Mouse (Mus musculus) kidney, postnatal 0 days (tissue): ENCODE results near the gene 4930451I11Rik. TPM values are rescaled to one million over a fixed set of nuclear protein-coding genes. Genes with fewer than 3 reads are reported as not detected.
A peak's percentile ranks its signal among the peaks of the same experiment; 100 is the strongest.

Experiments used
- ATAC-seq: fragments of 200-750 bp; cut with Nextera tagmentation; replicated peaks from 2 replicates; pipeline ENCODE4 v1.8.0; 2017; ENCODE audit warnings: low read depth, moderate number of reproducible peaks, moderate TSS enrichment, moderate library complexity; ENCODE audit not compliant: low FRiP score
- DNase-seq: peaks from one replicate; pipeline ENCODE4 v3.0.0-alpha.2; 2016; ENCODE audit warnings: low spot score
- H3K27ac ChIP-seq: fragments of 300-500 bp; sonication (generic); 2 replicates; pipeline ENCODE4 v1.5.1; 2014; ENCODE audit warnings: mild to moderate bottlenecking
- H3K27me3 ChIP-seq: fragments of 300-500 bp; sonication (generic); 2 replicates; pipeline ENCODE4 v1.6.1; 2014; ENCODE audit warnings: low read length, mixed read lengths; ENCODE audit not compliant: insufficient read depth
- H3K36me3 ChIP-seq: fragments of 300-500 bp; sonication (generic); 2 replicates; pipeline ENCODE4 v1.6.1; 2014; ENCODE audit warnings: low read length, mixed read lengths; ENCODE audit not compliant: insufficient read depth
- H3K4me1 ChIP-seq: fragments of 300-500 bp; sonication (generic); replicated peaks from 2 replicates; pipeline ENCODE4 v1.6.1; 2014; ENCODE audit warnings: antibody characterized with exemption, low read length, mixed read lengths; ENCODE audit not compliant: insufficient read depth
- H3K4me2 ChIP-seq: fragments of 300-500 bp; sonication (generic); 2 replicates; pipeline ENCODE4 v1.6.1; 2014; ENCODE audit warnings: mild to moderate bottlenecking, low read length, moderate library complexity, mixed read lengths
- H3K4me3 ChIP-seq: fragments of 300-500 bp; sonication (generic); replicated peaks from 2 replicates; pipeline ENCODE4 v1.5.1; 2014; ENCODE audit warnings: low read depth, low read length
- H3K9ac ChIP-seq: fragments of 300-500 bp; sonication (generic); 2 replicates; pipeline ENCODE4 v1.6.1; 2014; ENCODE audit warnings: low read depth, low read length
- H3K9me3 ChIP-seq: fragments of 300-500 bp; sonication (generic); replicated peaks from 2 replicates; pipeline ENCODE4 v1.6.1; 2016; ENCODE audit warnings: low read length, inconsistent platforms, mixed read lengths
- CTCF ChIP-seq: IDR thresholded peaks from 2 replicates; pipeline ENCODE4 v1.5.1; 2016; ENCODE audit warnings: antibody characterized with exemption, low read depth, mild to moderate bottlenecking, moderate library complexity
- WGBS: fragments of 180-500 bp; shearing (Covaris S2); extraction: QIAGEN DNeasy Blood & Tissue Kit; methylation state at CpG from one replicate; pipeline ENCODE4 v1.1.7; 2014; 5-methylcytosine and 5-hydroxymethylcytosine counted together
- polyA plus RNA-seq: library from polyadenylated mRNA; unstranded; fragments of >200 nt; fragmentation: Nextera tagmentation; extraction: Ambion mirVana; gene quantifications from 2 replicates; pipeline ENCODE4 v1.2.1, GENCODE M21; 2015

The 4930451I11Rik gene
- polyA plus RNA-seq, 1 experiment from 2014 or later: 0.37 TPM

GRCm38 (mm10) chr7:126847116-126847420 lies 15.6 kb upstream of the 4930451I11Rik start, which contains the start of gene Doc2a:
Gene Doc2a, plus strand, starts transcription at chr7:126847416.
- Histone ChIP-seq H3K4me3 (peak within 1 kb of the TSS; percentile 59), H3K27me3 (peaks cover 10% of the 10 kb centered on the region; the same call in 1 of the 2 replicates), H3K36me3 (peaks cover under 1% of the 10 kb centered on the region; the same call in 1 of the 2 replicates), H3K27ac (no peak within 1 kb of the TSS), H3K4me2 (peak within 1 kb of the TSS; percentile 99), H3K9ac (peak within 1 kb of the TSS; percentile 62), H3K9me3 (no peaks in the 10 kb centered on the region), H3K4me1 (0 out of 2 replicates have a peak, but pooled peaks cover 9% of the 10 kb centered on the region)
- DNase-seq (no peak), ATAC-seq (no peak)
- 32% methylated on average over 4 of the region's 4 CpGs for WGBS
- TF ChIP-seq CTCF: no peak

- no peak overlapping the region for H3K4me3 ChIP-seq
- H3K36me3 ChIP-seq: no peaks in the 10 kb centered on the region
- 0 out of 2 replicates have a peak, but pooled peaks cover 6% of the 10 kb centered on the region for H3K4me1 ChIP-seq
- H3K9me3 ChIP-seq: no peaks in the 10 kb centered on the region
- H3K27me3 ChIP-seq: peaks cover 10% of the 10 kb centered on the region; the same call in 1 of the 2 replicates
- H3K9ac ChIP-seq: no peak overlapping the region
- H3K27ac ChIP-seq: no peak overlapping the region
- TF ChIP-seq CTCF: no peak
- ATAC-seq: no peak
- WGBS: 79% methylated on average over 2 of the region's 2 CpGs
- DNase-seq: no peak
- no peak overlapping the region for H3K4me2 ChIP-seq
Measured at GRCm38 (mm10) chr7:126845516-126845915, 14.1 kb upstream of the 4930451I11Rik start.

- Histone ChIP-seq H3K9me3 (no peaks in the 10 kb centered on the region), H3K27me3 (peaks cover 6% of the 10 kb centered on the region; the same call in 1 of the 2 replicates), H3K36me3 (no peaks in the 10 kb centered on the region), H3K4me1 (0 out of 2 replicates have a peak, but pooled peaks cover 6% of the 10 kb centered on the region), H3K9ac (no peak overlapping the region), H3K4me2 (no peak overlapping the region), H3K4me3 (no peak overlapping the region), H3K27ac (no peak overlapping the region)
- ATAC-seq (no peak), DNase-seq (no peak)
- no peak for TF ChIP-seq CTCF
- 80% methylated on average over 9 of the region's 9 CpGs for WGBS
Measured at GRCm38 (mm10) chr7:126843276-126843675, 11.8 kb upstream of the 4930451I11Rik start.

- no peaks in the 10 kb centered on the region for H3K36me3 ChIP-seq
- no peak overlapping the region for H3K9ac ChIP-seq
- TF ChIP-seq CTCF: no peak
- H3K4me3 ChIP-seq: no peak overlapping the region
- H3K4me1 ChIP-seq: no peaks in the 10 kb centered on the region; the same call in 1 of the 2 replicates
- H3K4me2 ChIP-seq: no peak overlapping the region
- no peak overlapping the region for H3K27ac ChIP-seq
- ATAC-seq: no peak
- H3K27me3 ChIP-seq: no peaks in the 10 kb centered on the region
- H3K9me3 ChIP-seq: no peaks in the 10 kb centered on the region
- WGBS: 91% methylated on average over 1 of the region's 1 CpGs
- no peak for DNase-seq
Measured at GRCm38 (mm10) chr7:126833294-126833693, 1.9 kb upstream of the 4930451I11Rik start.

GRCm38 (mm10) chr7:126832036-126832598 lies 678 bp upstream of the 4930451I11Rik start:
- WGBS: 4% methylated on average over 21 of the region's 21 CpGs
- H3K4me2 ChIP-seq: peak overlapping the region; percentile 55
- ATAC-seq: peak; percentile 83
- H3K36me3 ChIP-seq: no peaks in the 10 kb centered on the region
- peak; percentile 91 for TF ChIP-seq CTCF
- DNase-seq: peak; percentile 90
- peak overlapping the region; percentile 31; the same call in 1 of the 2 replicates for H3K4me3 ChIP-seq
- 0 out of 2 replicates have a peak overlapping the region, but pooled peaks have one; percentile 25 for H3K27ac ChIP-seq
- no peaks in the 10 kb centered on the region for H3K9me3 ChIP-seq
- H3K27me3 ChIP-seq: no peaks in the 10 kb centered on the region
- 0 out of 2 replicates have a peak overlapping the region, but pooled peaks have one; percentile 37 for H3K9ac ChIP-seq
- H3K4me1 ChIP-seq: no peaks in the 10 kb centered on the region; the same call in 1 of the 2 replicates

- no peak overlapping the region for H3K4me3 ChIP-seq
- ATAC-seq (no peak), DNase-seq (no peak)
- peaks cover 4% of the 10 kb centered on the region; the same call in 1 of the 2 replicates for H3K4me1 ChIP-seq
- no peak for TF ChIP-seq CTCF
- no peak overlapping the region for H3K27ac ChIP-seq
- no peaks in the 10 kb centered on the region for H3K27me3 ChIP-seq
- H3K9ac ChIP-seq: no peak overlapping the region
- no peaks in the 10 kb centered on the region for H3K36me3 ChIP-seq
- H3K9me3 ChIP-seq: no peaks in the 10 kb centered on the region
- WGBS: 68% methylated on average over 5 of the region's 5 CpGs
- H3K4me2 ChIP-seq: no peak overlapping the region
Measured at GRCm38 (mm10) chr7:126825952-126826351, 5.5 kb downstream of the 4930451I11Rik start.

- no peak for ATAC-seq
Measured at GRCm38 (mm10) chr7:126825403-126825802, 6.0 kb downstream of the 4930451I11Rik start.

More at GRCm38 (mm10) chr7:126825403-126825802, 6.0 kb downstream of the 4930451I11Rik start:
- no peaks in the 10 kb centered on the region for H3K9me3 ChIP-seq
- TF ChIP-seq CTCF: no peak
- 21% methylated on average over 8 of the region's 8 CpGs for WGBS
- H3K4me2 ChIP-seq: no peak overlapping the region
- no peak overlapping the region for H3K9ac ChIP-seq
- H3K36me3 ChIP-seq: no peaks in the 10 kb centered on the region
- H3K4me3 ChIP-seq: no peak overlapping the region
- no peak for DNase-seq
- H3K4me1 ChIP-seq: peaks cover 4% of the 10 kb centered on the region; the same call in 1 of the 2 replicates
- no peaks in the 10 kb centered on the region for H3K27me3 ChIP-seq
- H3K27ac ChIP-seq: no peak overlapping the region
